Mouse (Mus musculus) kidney, postnatal 0 days (tissue): Measurements from ENCODE around the gene Rffl. TPM values are rescaled to one million over a fixed set of nuclear protein-coding genes. Genes with fewer than 3 reads are reported as not detected.

Experiments used
- ATAC-seq: fragments of 200-750 bp; cut with Nextera tagmentation; replicated peaks from 2 replicates; pipeline ENCODE4 v1.8.0; 2017; ENCODE audit warnings: low read depth, moderate number of reproducible peaks, moderate TSS enrichment, moderate library complexity; ENCODE audit not compliant: low FRiP score
- DNase-seq: peaks from one replicate; pipeline ENCODE4 v3.0.0-alpha.2; 2016; ENCODE audit warnings: low spot score
- H3K27ac ChIP-seq: fragments of 300-500 bp; sonication (generic); 2 replicates; pipeline ENCODE4 v1.5.1; 2014; ENCODE audit warnings: mild to moderate bottlenecking
- H3K27me3 ChIP-seq: fragments of 300-500 bp; sonication (generic); 2 replicates; pipeline ENCODE4 v1.6.1; 2014; ENCODE audit warnings: low read length, mixed read lengths; ENCODE audit not compliant: insufficient read depth
- H3K36me3 ChIP-seq: fragments of 300-500 bp; sonication (generic); 2 replicates; pipeline ENCODE4 v1.6.1; 2014; ENCODE audit warnings: low read length, mixed read lengths; ENCODE audit not compliant: insufficient read depth
- H3K4me1 ChIP-seq: fragments of 300-500 bp; sonication (generic); replicated peaks from 2 replicates; pipeline ENCODE4 v1.6.1; 2014; ENCODE audit warnings: antibody characterized with exemption, low read length, mixed read lengths; ENCODE audit not compliant: insufficient read depth
- H3K4me2 ChIP-seq: fragments of 300-500 bp; sonication (generic); 2 replicates; pipeline ENCODE4 v1.6.1; 2014; ENCODE audit warnings: mild to moderate bottlenecking, low read length, moderate library complexity, mixed read lengths
- H3K4me3 ChIP-seq: fragments of 300-500 bp; sonication (generic); replicated peaks from 2 replicates; pipeline ENCODE4 v1.5.1; 2014; ENCODE audit warnings: low read depth, low read length
- H3K9ac ChIP-seq: fragments of 300-500 bp; sonication (generic); 2 replicates; pipeline ENCODE4 v1.6.1; 2014; ENCODE audit warnings: low read depth, low read length
- H3K9me3 ChIP-seq: fragments of 300-500 bp; sonication (generic); replicated peaks from 2 replicates; pipeline ENCODE4 v1.6.1; 2016; ENCODE audit warnings: low read length, inconsistent platforms, mixed read lengths
- CTCF ChIP-seq: IDR thresholded peaks from 2 replicates; pipeline ENCODE4 v1.5.1; 2016; ENCODE audit warnings: antibody characterized with exemption, low read depth, mild to moderate bottlenecking, moderate library complexity
- WGBS: fragments of 180-500 bp; shearing (Covaris S2); extraction: QIAGEN DNeasy Blood & Tissue Kit; methylation state at CpG from one replicate; pipeline ENCODE4 v1.1.7; 2014; 5-methylcytosine and 5-hydroxymethylcytosine counted together
- polyA plus RNA-seq: library from polyadenylated mRNA; unstranded; fragments of >200 nt; fragmentation: Nextera tagmentation; extraction: Ambion mirVana; gene quantifications from 2 replicates; pipeline ENCODE4 v1.2.1, GENCODE M21; 2015

The Rffl gene
- polyA plus RNA-seq, 1 experiment from 2014 or later = 21.7 TPM

GRCm38 (mm10) chr11:82891936-82892335 lies 20.9 kb upstream of the Rffl start, which contains the start of gene Fndc8:
TSS of gene Fndc8 (plus strand) at chr11:82892124.
- DNase-seq (no peak), ATAC-seq (no peak)
- H3K4me1 ChIP-seq = 0 out of 2 replicates have a peak, but pooled peaks cover 6% of the 10 kb centered on the region
- 49% methylated on average over 7 of the region's 7 CpGs for WGBS
- no peak within 1 kb of the TSS for H3K4me3 ChIP-seq
- no peaks in the 10 kb centered on the region for H3K9me3 ChIP-seq
- H3K27me3 ChIP-seq = no peaks in the 10 kb centered on the region
- no peak within 1 kb of the TSS for H3K27ac ChIP-seq
- TF ChIP-seq CTCF = no peak
- H3K36me3 ChIP-seq = no peaks in the 10 kb centered on the region
- no peak within 1 kb of the TSS for H3K4me2 ChIP-seq
- no peak within 1 kb of the TSS for H3K9ac ChIP-seq

GRCm38 (mm10) chr11:82890342-82890762 lies 19.3 kb upstream of the Rffl start, which contains the start of gene Rad51d:
TSS of gene Rad51d (minus strand) at chr11:82890614.
- peak; percentile 91 for TF ChIP-seq CTCF
- H3K4me1 ChIP-seq = 0 out of 2 replicates have a peak, but pooled peaks cover 6% of the 10 kb centered on the region
- peak within 1 kb of the TSS; percentile 72 for H3K9ac ChIP-seq
- under 1% methylated on average over 25 of the region's 26 CpGs for WGBS
- peak within 1 kb of the TSS; percentile 63 for H3K4me3 ChIP-seq
- H3K4me2 ChIP-seq = peak within 1 kb of the TSS; percentile 88
- H3K36me3 ChIP-seq = no peaks in the 10 kb centered on the region
- no peaks in the 10 kb centered on the region for H3K9me3 ChIP-seq
- H3K27me3 ChIP-seq = no peaks in the 10 kb centered on the region
- peak; percentile 88 for ATAC-seq
- peak; percentile 96 for DNase-seq
- H3K27ac ChIP-seq = peak within 1 kb of the TSS; percentile 82

- H3K9me3 ChIP-seq = no peaks in the 10 kb centered on the region
- H3K4me2 ChIP-seq = peak overlapping the region; percentile 88
- 5% methylated on average over 31 of the region's 31 CpGs for WGBS
- peak; percentile 45 for ATAC-seq
- peak overlapping the region; percentile 63 for H3K4me3 ChIP-seq
- no peak; the same call in 1 of the 2 replicates for TF ChIP-seq CTCF
- H3K4me1 ChIP-seq = 0 out of 2 replicates have a peak, but pooled peaks cover 6% of the 10 kb centered on the region
- H3K36me3 ChIP-seq = no peaks in the 10 kb centered on the region
- H3K27me3 ChIP-seq = no peaks in the 10 kb centered on the region
- DNase-seq = peak; percentile 42
- peak overlapping the region; percentile 82 for H3K27ac ChIP-seq
- peak overlapping the region; percentile 72 for H3K9ac ChIP-seq
Observed at GRCm38 (mm10) chr11:82889524-82890341, 18.7 kb upstream of the Rffl start.

GRCm38 (mm10) chr11:82888491-82888946 lies 17.5 kb upstream of the Rffl start:
- TF ChIP-seq CTCF = no peak
- Histone ChIP-seq H3K36me3 (no peaks in the 10 kb centered on the region), H3K27me3 (no peaks in the 10 kb centered on the region), H3K27ac (no peak overlapping the region), H3K4me3 (no peak overlapping the region), H3K4me2 (no peak overlapping the region), H3K4me1 (0 out of 2 replicates have a peak, but pooled peaks cover 6% of the 10 kb centered on the region), H3K9ac (no peak overlapping the region), H3K9me3 (no peaks in the 10 kb centered on the region)
- DNase-seq (peak; percentile 15), ATAC-seq (no peak)
- 50% methylated on average over 10 of the region's 10 CpGs for WGBS

- Histone ChIP-seq H3K36me3 (0 out of 2 replicates have a peak, but pooled peaks cover 4% of the 10 kb centered on the region), H3K4me3 (no peak overlapping the region), H3K9ac (no peak overlapping the region), H3K27me3 (no peaks in the 10 kb centered on the region), H3K27ac (no peak overlapping the region), H3K9me3 (no peaks in the 10 kb centered on the region), H3K4me2 (no peak overlapping the region), H3K4me1 (0 out of 2 replicates have a peak, but pooled peaks cover 6% of the 10 kb centered on the region)
- no peak for ATAC-seq
- peak; percentile 81 for TF ChIP-seq CTCF
- peak; percentile 19 for DNase-seq
- WGBS = 87% methylated on average over 3 of the region's 3 CpGs
Observed at GRCm38 (mm10) chr11:82886559-82886958, 15.5 kb upstream of the Rffl start.

- H3K4me1 ChIP-seq = 0 out of 2 replicates have a peak, but pooled peaks cover under 1% of the 10 kb centered on the region
- DNase-seq (no peak), ATAC-seq (0 out of 2 replicates have a peak, but pooled peaks have one; percentile 13)
- no peaks in the 10 kb centered on the region for H3K27me3 ChIP-seq
- no peak overlapping the region for H3K9ac ChIP-seq
- H3K4me2 ChIP-seq = no peak overlapping the region
- H3K36me3 ChIP-seq = 0 out of 2 replicates have a peak, but pooled peaks cover 4% of the 10 kb centered on the region
- H3K27ac ChIP-seq = no peak overlapping the region
- H3K4me3 ChIP-seq = no peak overlapping the region
- no peaks in the 10 kb centered on the region for H3K9me3 ChIP-seq
- no peak for TF ChIP-seq CTCF
- 44% methylated on average over 8 of the region's 8 CpGs for WGBS
Observed at GRCm38 (mm10) chr11:82883180-82883579, 12.2 kb upstream of the Rffl start.
